Mouse (Mus musculus) ES-E14 (cell line): ENCODE data around the gene Vps8.

ENCODE experiments used
- CHD2 ChIP-seq: IDR thresholded peaks from 2 replicates; pipeline ENCODE4 v1.6.1; 2014; ENCODE audit warnings: mild to moderate bottlenecking, low read depth, low read length, inconsistent platforms
- HCFC1 ChIP-seq: IDR thresholded peaks from 2 replicates; pipeline ENCODE4 v1.6.1; 2012; ENCODE audit warnings: low read length, inconsistent platforms, borderline replicate concordance; ENCODE audit not compliant: insufficient read depth
- MAFK ChIP-seq: IDR thresholded peaks from 2 replicates; pipeline ENCODE4 v1.6.1; 2014; ENCODE audit warnings: mild to moderate bottlenecking, low read depth, low read length, inconsistent platforms; ENCODE audit not compliant: insufficient read depth
- ZC3H11A ChIP-seq: IDR thresholded peaks from 2 replicates; pipeline ENCODE4 v1.6.1; 2012; ENCODE audit warnings: low read depth, mild to moderate bottlenecking, inconsistent platforms, low read length, borderline replicate concordance
- ZNF384 ChIP-seq: IDR thresholded peaks from 2 replicates; pipeline ENCODE4 v1.6.1; 2012; ENCODE audit warnings: low read depth, low read length, inconsistent platforms

DNA sequence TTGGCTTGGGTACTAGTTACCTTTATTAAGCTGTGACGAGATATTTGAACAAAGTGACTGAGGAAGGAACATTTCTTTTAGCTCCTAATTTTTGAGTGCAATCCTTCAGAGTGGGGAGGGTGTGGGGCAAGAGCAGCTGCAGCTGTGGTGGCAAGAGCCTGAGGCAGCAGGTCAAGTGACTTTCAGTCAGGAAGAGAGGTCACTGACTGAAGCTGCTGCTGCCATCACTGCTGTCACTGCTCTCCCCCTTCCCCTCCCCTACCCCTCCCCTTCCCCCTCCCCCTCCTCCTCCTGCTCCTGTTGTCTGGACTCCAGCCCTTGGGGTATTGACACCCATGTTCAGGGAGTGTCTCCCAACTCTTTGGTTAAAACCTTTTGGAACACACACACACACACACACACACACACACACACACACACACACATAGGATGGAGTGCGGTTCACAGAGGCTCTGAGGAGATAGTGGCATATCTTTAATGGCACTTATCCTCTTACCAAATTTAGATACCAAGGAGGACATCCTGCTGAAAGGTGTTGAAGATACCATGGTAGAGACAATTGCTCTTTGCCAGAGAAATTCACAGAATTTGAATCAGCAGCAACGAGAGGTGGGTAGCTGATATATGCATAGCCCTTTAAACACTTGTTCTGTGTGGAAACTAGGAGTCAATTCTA is 139.8 kb downstream of the Vps8 start:
- TF ChIP-seq MAFK (no peak), ZNF384 (no peak), HCFC1 (no peak), CHD2 (no peak), ZC3H11A (no peak)
